Mouse (Mus musculus) thymus, postnatal 4 days (tissue): ENCODE results near the gene Tmem140.

Experiments
- DNase-seq: peaks from one replicate; pipeline ENCODE4 v3.0.0; 2021

Tmem140 gene

GRCm38 (mm10) chr6:34910371-34911219 lies 47.6 kb downstream of the Tmem140 start, which contains the start of gene Wdr91:
Wdr91 (minus strand) TSS chr6:34910876.
- peak; percentile 99 for DNase-seq

DNA sequence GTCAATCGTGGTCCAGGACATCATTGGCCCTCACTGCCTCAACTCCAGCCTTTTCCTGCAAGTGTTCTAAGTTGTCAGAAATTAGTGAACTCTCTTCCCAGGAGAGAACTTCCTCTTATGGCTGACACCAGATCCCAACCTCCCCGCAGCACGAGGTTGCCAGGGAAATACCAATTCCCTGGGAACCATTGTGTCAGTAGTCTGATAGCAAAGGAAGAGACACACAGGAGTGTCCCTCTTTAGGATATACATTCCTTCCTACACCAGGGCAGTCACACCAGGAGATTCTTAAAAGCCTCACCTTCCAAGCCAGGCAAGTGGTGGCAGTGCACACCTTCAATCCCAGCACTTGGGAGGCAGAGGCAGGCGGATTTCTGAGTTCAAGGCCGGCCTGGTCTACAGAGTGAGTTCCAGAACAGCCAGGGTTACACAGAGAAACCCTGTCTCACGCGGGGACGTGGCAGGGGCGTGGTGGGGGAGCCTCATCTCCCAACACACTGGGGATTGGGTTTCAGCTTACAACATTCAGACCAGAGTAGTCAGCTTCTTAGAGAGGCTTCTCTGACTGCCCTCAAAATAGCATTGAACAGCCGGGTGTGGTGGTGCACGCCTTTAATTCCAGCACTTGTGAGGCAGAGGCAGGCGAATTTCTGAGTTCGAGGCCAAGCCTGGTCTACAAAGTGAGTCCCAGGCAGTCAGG lies 50.5 kb downstream of the Tmem140 start:
- no peak for DNase-seq

GRCm38 (mm10) chr6:34914462-34914861 lies 51.5 kb downstream of the Tmem140 start:
- DNase-seq: no peak

- no peak for DNase-seq
These were observed 56.2 kb downstream of the Tmem140 start for GRCm38 (mm10) chr6:34919146-34919545.

GRCm38 (mm10) chr6:34919956-34920355 lies 57.0 kb downstream of the Tmem140 start, which contains the start of gene Stra8:
Stra8 (plus strand) TSS chr6:34920163.
- DNase-seq: no peak

- DNase-seq: no peak
These were observed 57.7 kb downstream of the Tmem140 start for GRCm38 (mm10) chr6:34920631-34921030.

GRCm38 (mm10) chr6:34921941-34922340 lies 59.0 kb downstream of the Tmem140 start:
- DNase-seq: peak; percentile 45
